Mouse (Mus musculus): ENCODE measurements at regions not wholly inside any gene's neighbourhood (a gene's known extent, or its start where the extent isn't known, plus 50 kb on each side); places are given as distances from the start of the nearest gene placed in this dataset.

- Histone ChIP-seq H3K9ac (replicated peaks) (peak overlapping the region; percentile 87), H3K27ac (replicated peaks) (peak overlapping the region; percentile 99), H3K4me3 (peak overlapping the region; percentile 98), H3K4me1 (peaks cover 41% of the 10 kb centered on the region), H3K9me3 (no peaks in the 10 kb centered on the region), H3K27me3 (no peaks in the 10 kb centered on the region), H3K4me2 (replicated peaks) (peak overlapping the region; percentile 61), H3K36me3 (no peaks in the 10 kb centered on the region)
- under 1% methylated on average over 9 of the region's 9 CpGs for WGBS
- no peak for ATAC-seq (replicated peaks)
These were observed 156.1 kb upstream of the Smim15 start for GRCm38 (mm10) chr13:107888231-107888555.

GRCm38 (mm10) chr13:107887366-107888230 is 156.6 kb upstream of the Smim15 start:
- Histone ChIP-seq H3K36me3 (no peaks in the 10 kb centered on the region), H3K9ac (replicated peaks) (peak overlapping the region; percentile 87), H3K27ac (replicated peaks) (peak overlapping the region; percentile 99), H3K4me3 (peak overlapping the region; percentile 98), H3K4me1 (peaks cover 47% of the 10 kb centered on the region), H3K27me3 (no peaks in the 10 kb centered on the region), H3K9me3 (no peaks in the 10 kb centered on the region), H3K4me2 (replicated peaks) (peak overlapping the region; percentile 61)
- no peak for ATAC-seq (replicated peaks)
- WGBS: under 1% methylated on average over 16 of the region's 16 CpGs

- no peaks in the 10 kb centered on the region for H3K27me3 ChIP-seq
- H3K9ac ChIP-seq (replicated peaks): no peak overlapping the region
- H3K27ac ChIP-seq (replicated peaks): no peak overlapping the region
- no peak overlapping the region for H3K4me3 ChIP-seq
- peaks cover 3% of the 10 kb centered on the region; the same call in 1 of the 2 replicates for H3K9me3 ChIP-seq
- ATAC-seq (replicated peaks): no peak
- WGBS: 71% methylated on average over 3 of the region's 3 CpGs
- no peaks in the 10 kb centered on the region for H3K36me3 ChIP-seq
- peaks cover 46% of the 10 kb centered on the region for H3K4me1 ChIP-seq
- no peak overlapping the region for H3K4me2 ChIP-seq (replicated peaks)
These were observed 159.4 kb upstream of the Smim15 start for GRCm38 (mm10) chr13:107884836-107885235.

DNA sequence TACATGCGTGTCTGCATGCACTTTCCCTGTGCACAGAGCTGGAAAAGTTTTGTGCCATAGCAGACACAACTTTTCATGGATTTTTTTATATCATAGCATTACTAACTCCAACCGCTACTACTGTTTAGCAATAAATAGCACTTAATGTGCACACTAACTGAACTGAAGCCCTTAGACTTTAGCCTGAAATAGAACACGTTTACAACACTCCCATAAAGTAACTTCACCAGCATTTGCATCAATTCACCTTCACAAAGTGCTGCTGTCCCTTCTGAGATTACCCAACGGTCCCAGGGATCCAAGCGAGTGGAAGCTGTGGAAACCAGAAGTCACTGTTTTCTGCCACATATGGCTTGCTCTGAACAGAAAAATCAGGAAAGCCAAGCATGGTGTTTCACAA is 161.9 kb upstream of the Smim15 start:
- H3K36me3 ChIP-seq: no peaks in the 10 kb centered on the region
- 77% methylated on average over 5 of the region's 5 CpGs for WGBS
- H3K4me3 ChIP-seq: no peak overlapping the region
- peaks cover 49% of the 10 kb centered on the region for H3K4me1 ChIP-seq
- H3K9me3 ChIP-seq: peaks cover 3% of the 10 kb centered on the region; the same call in 1 of the 2 replicates
- no peak overlapping the region for H3K4me2 ChIP-seq (replicated peaks)
- H3K27ac ChIP-seq (replicated peaks): no peak overlapping the region
- no peaks in the 10 kb centered on the region for H3K27me3 ChIP-seq
- H3K9ac ChIP-seq (replicated peaks): no peak overlapping the region
- ATAC-seq (replicated peaks): no peak

- Histone ChIP-seq H3K4me1 (peaks cover 48% of the 10 kb centered on the region), H3K9ac (replicated peaks) (no peak overlapping the region), H3K9me3 (peaks cover 3% of the 10 kb centered on the region; the same call in 1 of the 2 replicates), H3K36me3 (no peaks in the 10 kb centered on the region), H3K27me3 (no peaks in the 10 kb centered on the region), H3K4me2 (replicated peaks) (no peak overlapping the region), H3K4me3 (no peak overlapping the region), H3K27ac (replicated peaks) (no peak overlapping the region)
- WGBS: 97% methylated on average over 2 of the region's 2 CpGs
- no peak for ATAC-seq (replicated peaks)
These were observed 163.7 kb upstream of the Smim15 start for GRCm38 (mm10) chr13:107880551-107880950.

- Histone ChIP-seq H3K4me3 (no peak overlapping the region), H3K4me1 (peaks cover 46% of the 10 kb centered on the region), H3K36me3 (no peaks in the 10 kb centered on the region), H3K27ac (replicated peaks) (no peak overlapping the region), H3K9me3 (peaks cover 3% of the 10 kb centered on the region; the same call in 1 of the 2 replicates), H3K9ac (replicated peaks) (no peak overlapping the region), H3K4me2 (replicated peaks) (no peak overlapping the region), H3K27me3 (no peaks in the 10 kb centered on the region)
- 58% methylated on average over 7 of the region's 8 CpGs for WGBS
- no peak for ATAC-seq (replicated peaks)
These were observed 164.7 kb upstream of the Smim15 start for GRCm38 (mm10) chr13:107879535-107879934.

DNA sequence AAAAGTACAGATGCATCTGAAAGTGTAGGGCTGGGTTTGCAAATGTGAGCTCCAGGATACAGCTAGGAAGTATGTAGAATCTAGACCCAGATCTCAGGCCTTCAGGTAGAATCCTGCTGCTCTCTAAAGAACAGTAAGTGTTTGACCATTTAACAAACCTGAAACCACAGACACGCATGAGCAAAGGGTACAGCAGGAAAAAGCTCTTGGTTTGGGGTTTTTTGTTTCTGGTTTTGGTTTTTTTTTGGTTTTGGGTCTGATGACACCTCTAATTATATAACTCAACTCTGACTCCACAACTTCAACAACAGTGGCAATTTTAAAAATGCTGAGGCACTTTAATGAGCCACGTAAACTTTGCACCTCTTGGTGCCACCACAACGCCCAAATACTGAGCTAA is 165.3 kb upstream of the Smim15 start:
- no peaks in the 10 kb centered on the region for H3K36me3 ChIP-seq
- H3K4me2 ChIP-seq (replicated peaks): no peak overlapping the region
- 95% methylated on average over 3 of the region's 3 CpGs for WGBS
- no peak overlapping the region for H3K9ac ChIP-seq (replicated peaks)
- ATAC-seq (replicated peaks): no peak
- H3K27ac ChIP-seq (replicated peaks): no peak overlapping the region
- H3K9me3 ChIP-seq: peaks cover 3% of the 10 kb centered on the region; the same call in 1 of the 2 replicates
- peaks cover 41% of the 10 kb centered on the region for H3K4me1 ChIP-seq
- H3K4me3 ChIP-seq: no peak overlapping the region
- no peaks in the 10 kb centered on the region for H3K27me3 ChIP-seq

DNA sequence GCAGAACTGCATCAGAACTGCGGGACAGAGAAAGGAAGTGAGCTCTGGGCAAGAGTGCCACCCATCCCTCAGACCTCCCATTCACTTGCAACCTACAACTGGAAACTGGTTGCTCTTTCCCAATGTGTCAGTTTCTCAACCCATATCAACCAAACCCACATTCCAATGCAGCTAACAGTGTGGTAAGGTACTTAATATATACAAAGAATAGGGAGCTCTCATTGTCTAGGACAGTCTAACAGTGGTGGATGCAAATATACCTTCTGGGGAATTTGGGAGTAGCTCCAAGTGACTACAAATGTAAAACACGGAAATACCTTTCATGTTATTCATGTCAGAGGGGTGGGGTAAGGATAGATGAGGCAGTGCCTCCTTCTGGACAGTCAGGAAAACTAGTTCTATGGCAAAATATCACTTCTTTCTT is 171.0 kb upstream of the Smim15 start:
- Histone ChIP-seq H3K9ac (replicated peaks) (no peak overlapping the region), H3K9me3 (no peaks in the 10 kb centered on the region), H3K27me3 (no peaks in the 10 kb centered on the region), H3K4me3 (no peak overlapping the region), H3K27ac (replicated peaks) (no peak overlapping the region), H3K36me3 (no peaks in the 10 kb centered on the region), H3K4me2 (replicated peaks) (no peak overlapping the region), H3K4me1 (peaks cover 38% of the 10 kb centered on the region)
- no peak for ATAC-seq (replicated peaks)
- WGBS: 57% methylated on average over 2 of the region's 2 CpGs

GRCm38 (mm10) chr13:107872574-107872973 is 171.7 kb upstream of the Smim15 start:
- no peak overlapping the region for H3K4me2 ChIP-seq (replicated peaks)
- no peak overlapping the region for H3K4me3 ChIP-seq
- no peaks in the 10 kb centered on the region for H3K36me3 ChIP-seq
- 73% methylated on average over 8 of the region's 8 CpGs for WGBS
- 0 out of 2 replicates have a peak, but pooled peaks have one; percentile 17 for ATAC-seq (replicated peaks)
- peaks cover 38% of the 10 kb centered on the region for H3K4me1 ChIP-seq
- H3K9me3 ChIP-seq: no peaks in the 10 kb centered on the region
- no peak overlapping the region for H3K27ac ChIP-seq (replicated peaks)
- H3K9ac ChIP-seq (replicated peaks): no peak overlapping the region
- no peaks in the 10 kb centered on the region for H3K27me3 ChIP-seq

GRCm38 (mm10) chr13:107872137-107872536 is 172.1 kb upstream of the Smim15 start:
- H3K4me3 ChIP-seq: no peak overlapping the region
- H3K27me3 ChIP-seq: no peaks in the 10 kb centered on the region
- H3K4me1 ChIP-seq: peaks cover 38% of the 10 kb centered on the region
- ATAC-seq (replicated peaks): no peak; the same call in 1 of the 2 replicates
- no peak overlapping the region for H3K9ac ChIP-seq (replicated peaks)
- H3K4me2 ChIP-seq (replicated peaks): no peak overlapping the region
- no peak overlapping the region for H3K27ac ChIP-seq (replicated peaks)
- H3K9me3 ChIP-seq: no peaks in the 10 kb centered on the region
- no peaks in the 10 kb centered on the region for H3K36me3 ChIP-seq
- WGBS: 69% methylated on average over 10 of the region's 10 CpGs

GRCm38 (mm10) chr13:107868906-107869305 is 175.3 kb upstream of the Smim15 start:
- Histone ChIP-seq H3K4me1 (peaks cover 43% of the 10 kb centered on the region), H3K27me3 (no peaks in the 10 kb centered on the region)
- WGBS: 85% methylated on average over 7 of the region's 7 CpGs

DNA sequence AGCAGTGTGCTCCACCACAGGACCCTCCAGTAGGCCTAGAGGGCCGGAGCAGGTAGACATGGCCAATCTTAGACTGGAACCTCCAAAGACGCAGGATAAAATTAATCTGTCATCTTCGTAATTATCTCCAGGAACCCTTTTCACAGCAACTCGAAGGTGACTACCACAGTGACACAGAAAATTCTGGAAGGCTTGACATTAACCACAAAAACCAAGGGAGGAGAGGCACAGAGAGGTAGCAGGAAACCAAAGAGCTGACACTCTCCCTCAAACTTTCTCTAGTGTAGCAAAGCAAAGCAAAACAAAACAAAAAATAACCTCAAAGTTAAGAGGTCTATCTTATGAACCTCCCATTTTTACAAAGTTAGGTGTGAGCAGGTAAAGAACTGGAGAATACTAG is 177.4 kb upstream of the Smim15 start:
- 87% methylated on average over 4 of the region's 4 CpGs for WGBS
- no peak overlapping the region for H3K27ac ChIP-seq (replicated peaks)
- H3K36me3 ChIP-seq: no peaks in the 10 kb centered on the region
- H3K9ac ChIP-seq (replicated peaks): no peak overlapping the region
- H3K9me3 ChIP-seq: no peaks in the 10 kb centered on the region
- H3K4me3 ChIP-seq: no peak overlapping the region
- H3K4me1 ChIP-seq: peaks cover 27% of the 10 kb centered on the region
- H3K4me2 ChIP-seq (replicated peaks): no peak overlapping the region
- H3K27me3 ChIP-seq: no peaks in the 10 kb centered on the region
- no peak for ATAC-seq (replicated peaks)

More at GRCm38 (mm10) chr13:107868906-107869305, 175.3 kb upstream of the Smim15 start:
- no peak overlapping the region for H3K9ac ChIP-seq (replicated peaks)
- H3K27ac ChIP-seq (replicated peaks): no peak overlapping the region
- H3K36me3 ChIP-seq: no peaks in the 10 kb centered on the region
- ATAC-seq (replicated peaks): no peak
- H3K4me2 ChIP-seq (replicated peaks): no peak overlapping the region
- no peak overlapping the region for H3K4me3 ChIP-seq
- no peaks in the 10 kb centered on the region for H3K9me3 ChIP-seq
